In genomic region chr10:77070072-77070471, GRCm38 (mm10) we compare ENCODE assay signal across 8 mouse cellular contexts. TPM values are rescaled to one million over a fixed set of nuclear protein-coding genes. Genes with fewer than 3 reads are reported as not detected.
DNase-seq lines count a peak whose midpoint lies in the region.

No protein-coding gene starts in this region.

- intact Hi-C loops in heart, postnatal 14 days (cut with DNase I): loop anchor here (2.0 kb wide), 1 partner anchor 233 kb away; no protein-coding TSS in a partner anchor
- intact Hi-C loops in gastrocnemius, postnatal 14 days (cut with DNase I; ENCODE audit: low total_unique reads): loop anchor here (2.0 kb wide), 1 partner anchor 237 kb away; no protein-coding TSS in a partner anchor

- DNase-seq in heart, postnatal 14 days: peak; percentile 60 to 65
- DNase-seq in heart, adult 8-10 months (ENCODE audit: low spot score): no peak
- DNase-seq in R1 (ENCODE audit: low read depth, low spot score): peak; percentile 85
- peak; percentile 85 to 87 for DNase-seq in cerebellum, postnatal 10 days
- DNase-seq in gastrocnemius, postnatal 14 days: peak; percentile 38
- peak; percentile 28 to 40 for DNase-seq in layer of hippocampus, postnatal 14 days (ENCODE audit: low spot score in 2 of 2)
- peak; percentile 82 for DNase-seq in lung, postnatal 36 days
- DNase-seq in spleen, postnatal 14 days (ENCODE audit: low spot score in 2 of 2): peak; percentile 40 to 58

RNA-seq across cellular contexts. Expression of gene Slc19a1, which starts 38.0 kb away (rescaled TPM):
- total RNA-seq in heart, postnatal 14 days (2021): 1 to 10 TPM; 4.0 to 5.0 TPM
- total RNA-seq in heart, adult 8-10 months (2022): 1 to 10 TPM; 4.2 to 7.9 (median 6.0) TPM
- total RNA-seq in gastrocnemius, postnatal 14 days (2021): 1 to 10 TPM; 4.8 to 5.4 TPM
- 10 to 100 TPM; 24.3 to 25.5 TPM for total RNA-seq in layer of hippocampus, postnatal 14 days (2021)
